Mouse (Mus musculus): ENCODE data around the gene Lsm11.

GRCm38 (mm10) chr11:45976061-45976460 lies 31.3 kb upstream of the Lsm11 start:
- TF ChIP-seq CTCF (IDR thresholded peaks at IDR 0.05; ENCODE audit: low read depth, low read length) (no peak), POLR2A (IDR thresholded peaks at IDR 0.05; ENCODE audit: borderline replicate concordance, low read depth, low read length) (no peak)

All from bone marrow macrophage, adult 2 months (primary cell).